Mouse (Mus musculus) erythroblast, embryonic 14.5 days (primary cell): Measurements from ENCODE around the gene Galnt9. TPM values are rescaled to one million over a fixed set of nuclear protein-coding genes. Genes with fewer than 3 reads are reported as not detected.

Source experiments
- H3K27me3 ChIP-seq: 2 replicates; pipeline ENCODE4 v1.6.1; 2012; ENCODE audit warnings: inconsistent platforms; ENCODE audit not compliant: control insufficient read depth
- H3K36me3 ChIP-seq: 2 replicates; pipeline ENCODE4 v1.6.1; 2012; ENCODE audit warnings: mild to moderate bottlenecking, inconsistent platforms; ENCODE audit not compliant: control insufficient read depth
- H3K4me1 ChIP-seq: 2 replicates; pipeline ENCODE4 v1.6.1; 2012; ENCODE audit warnings: inconsistent platforms; ENCODE audit not compliant: control insufficient read depth
- H3K4me3 ChIP-seq: replicated peaks from 2 replicates; pipeline ENCODE3; 2012; ENCODE audit warnings: moderate library complexity, mild to moderate bottlenecking, inconsistent platforms
- H3K9me3 ChIP-seq: 2 replicates; pipeline ENCODE4 v1.6.1; 2012; ENCODE audit warnings: low read length, inconsistent platforms, mixed read lengths; ENCODE audit not compliant: control insufficient read depth
- GATA1 ChIP-seq: IDR thresholded peaks from 2 replicates; pipeline ENCODE4 v1.6.1; 2012; ENCODE audit warnings: low read length, inconsistent platforms, mixed read lengths
- TAL1 ChIP-seq: IDR thresholded peaks from 3 replicates; pipeline ENCODE4 v1.6.1; 2012; ENCODE audit warnings: low read length, inconsistent platforms, mixed read lengths
- polyA plus RNA-seq: library from polyadenylated mRNA; stranded (reverse); fragments of >175 nt; gene quantifications from 2 replicates; pipeline ENCODE4 v1.2.3, GENCODE M21; 2012

Galnt9 gene
- polyA plus RNA-seq, 1 experiment = 0.04 TPM

DNA sequence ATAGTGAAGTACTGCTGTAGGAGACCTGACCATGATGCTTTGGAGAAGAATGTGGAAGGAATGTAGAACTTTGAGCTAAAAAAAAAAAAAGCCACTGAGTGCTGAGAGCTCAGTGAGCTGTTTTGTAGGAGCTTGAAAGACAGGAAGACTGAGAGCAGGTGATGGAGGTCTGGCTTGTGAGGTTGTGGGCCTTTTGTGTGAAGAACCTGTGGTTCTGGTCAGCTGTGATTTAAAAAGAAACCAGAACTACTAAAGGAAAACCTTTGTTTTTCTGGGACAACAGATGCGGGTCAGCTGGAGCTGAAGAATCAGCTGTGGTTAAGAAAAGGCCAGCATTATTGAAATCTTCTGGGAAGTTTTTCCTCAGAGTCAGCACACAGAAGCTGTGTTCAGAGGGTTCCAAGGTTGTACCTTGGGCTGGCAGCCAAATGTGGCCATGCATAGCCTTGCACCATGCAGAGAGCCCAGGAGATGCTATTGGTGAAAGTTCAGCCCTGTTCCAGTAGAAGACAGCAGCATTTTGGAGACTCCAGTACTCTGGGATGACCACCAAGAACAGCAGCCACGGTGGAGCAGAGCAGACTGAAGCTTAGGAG lies 85.5 kb downstream of the Galnt9 start:
- H3K4me3 ChIP-seq = no peak overlapping the region
- no peaks in the 10 kb centered on the region for H3K9me3 ChIP-seq
- no peaks in the 10 kb centered on the region for H3K4me1 ChIP-seq
- peaks cover 9% of the 10 kb centered on the region for H3K27me3 ChIP-seq
- no peak for TF ChIP-seq TAL1
- TF ChIP-seq GATA1 = no peak
- no peaks in the 10 kb centered on the region for H3K36me3 ChIP-seq

DNA sequence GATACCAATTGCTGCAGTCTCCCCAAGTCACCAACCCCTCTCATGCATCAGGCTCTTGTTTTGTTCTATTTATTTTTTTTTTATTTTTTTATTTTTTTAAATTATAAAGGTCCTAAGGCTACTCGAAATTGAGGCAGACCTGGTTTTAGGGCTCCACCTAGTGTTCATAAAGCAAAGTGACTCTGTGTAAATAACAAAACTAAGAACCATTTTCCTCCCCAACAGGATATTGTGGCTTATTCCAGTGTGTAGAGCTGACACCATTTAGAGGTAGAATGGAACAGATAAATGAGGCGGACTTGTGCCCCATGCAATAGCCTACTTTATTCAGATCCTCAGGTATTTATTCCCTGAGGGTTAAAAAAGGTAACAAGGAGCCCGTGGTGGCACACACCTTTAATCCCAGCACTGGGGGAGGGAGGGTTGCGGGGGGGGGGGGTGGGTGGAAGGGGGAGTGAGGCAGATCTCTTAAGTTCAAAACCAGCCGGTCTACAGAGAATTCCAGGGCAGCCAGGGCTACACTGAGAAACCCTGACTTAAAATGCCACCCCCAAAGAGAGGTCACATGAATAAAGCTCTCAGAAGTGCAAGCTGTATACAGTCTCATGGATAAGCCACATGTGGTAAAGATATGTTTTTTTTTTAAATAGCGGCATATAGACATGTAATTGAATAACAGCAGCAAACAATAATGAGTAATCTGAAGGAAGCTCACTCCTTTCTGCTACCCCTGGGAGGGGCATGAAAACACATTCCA lies 92.0 kb downstream of the Galnt9 start:
- Histone ChIP-seq H3K4me1 (peaks cover 1% of the 10 kb centered on the region; the same call in 1 of the 2 replicates), H3K36me3 (no peaks in the 10 kb centered on the region), H3K4me3 (no peak overlapping the region), H3K9me3 (no peaks in the 10 kb centered on the region), H3K27me3 (0 out of 2 replicates have a peak, but pooled peaks cover 2% of the 10 kb centered on the region)
- TF ChIP-seq TAL1 = no peak
- no peak for TF ChIP-seq GATA1

DNA sequence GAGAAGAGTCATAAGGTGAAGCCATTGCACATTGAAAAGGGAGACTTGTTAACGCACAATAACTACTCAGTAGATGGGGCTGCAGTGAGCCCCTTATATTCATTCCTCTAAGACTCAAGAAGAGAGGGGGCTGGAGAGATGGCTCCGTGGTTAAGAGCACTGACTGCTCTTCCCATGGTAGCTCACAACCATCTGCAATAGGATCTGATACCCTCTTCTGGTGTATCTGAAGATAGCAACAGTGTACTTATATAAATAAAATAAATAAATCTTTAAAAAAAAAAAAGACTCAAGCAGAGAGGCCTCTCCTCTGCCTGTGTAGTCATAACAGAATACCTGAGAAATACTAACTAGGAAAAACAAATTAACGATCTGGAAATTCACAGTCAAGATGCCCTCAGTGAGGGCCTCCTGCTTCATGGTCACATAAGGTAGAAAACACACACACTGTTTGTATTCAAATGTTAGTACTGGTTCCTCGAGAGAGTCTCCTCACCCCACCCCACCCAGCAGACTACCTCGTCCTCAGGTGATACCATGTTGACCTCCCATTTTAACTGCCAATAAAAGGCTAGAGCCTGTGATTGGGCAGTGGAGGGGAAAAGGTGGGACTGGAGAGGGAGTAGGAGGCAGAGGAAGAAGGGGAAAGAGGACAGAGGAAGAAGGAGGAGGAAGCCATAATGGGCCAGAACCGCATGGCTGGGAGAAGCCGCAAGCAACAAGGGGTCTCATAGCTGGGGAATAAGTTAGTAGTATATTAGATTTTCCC lies 94.3 kb downstream of the Galnt9 start:
- TF ChIP-seq TAL1 = no peak
- peaks cover 1% of the 10 kb centered on the region; the same call in 1 of the 2 replicates for H3K4me1 ChIP-seq
- 0 out of 2 replicates have a peak, but pooled peaks cover 2% of the 10 kb centered on the region for H3K27me3 ChIP-seq
- peaks cover 9% of the 10 kb centered on the region for H3K9me3 ChIP-seq
- H3K36me3 ChIP-seq = peaks cover 2% of the 10 kb centered on the region; the same call in 1 of the 2 replicates
- H3K4me3 ChIP-seq = no peak overlapping the region

DNA sequence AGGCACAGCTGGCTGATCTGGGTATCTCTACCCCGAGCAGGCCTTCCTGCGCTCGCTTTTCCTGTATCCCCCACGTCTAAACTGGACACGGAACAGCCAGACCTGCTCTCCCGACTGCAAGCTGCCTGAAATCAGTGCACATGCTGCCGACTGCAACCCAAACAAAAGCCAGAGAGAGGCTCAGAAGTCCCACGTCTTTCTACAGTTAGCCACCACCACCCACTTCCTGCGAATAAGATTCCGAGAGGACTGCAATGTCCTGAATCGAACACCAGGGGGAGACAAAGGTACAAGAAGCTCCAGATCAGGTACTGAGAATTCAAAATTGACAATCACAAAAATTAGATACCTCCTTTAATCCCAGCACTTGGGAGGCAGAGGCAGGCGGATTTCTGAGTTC lies 95.3 kb downstream of the Galnt9 start:
- no peaks in the 10 kb centered on the region for H3K27me3 ChIP-seq
- peaks cover 1% of the 10 kb centered on the region; the same call in 1 of the 2 replicates for H3K4me1 ChIP-seq
- TF ChIP-seq GATA1 (no peak), TAL1 (no peak)
- H3K9me3 ChIP-seq = peaks cover 9% of the 10 kb centered on the region
- H3K4me3 ChIP-seq = no peak overlapping the region
- peaks cover 3% of the 10 kb centered on the region for H3K36me3 ChIP-seq

DNA sequence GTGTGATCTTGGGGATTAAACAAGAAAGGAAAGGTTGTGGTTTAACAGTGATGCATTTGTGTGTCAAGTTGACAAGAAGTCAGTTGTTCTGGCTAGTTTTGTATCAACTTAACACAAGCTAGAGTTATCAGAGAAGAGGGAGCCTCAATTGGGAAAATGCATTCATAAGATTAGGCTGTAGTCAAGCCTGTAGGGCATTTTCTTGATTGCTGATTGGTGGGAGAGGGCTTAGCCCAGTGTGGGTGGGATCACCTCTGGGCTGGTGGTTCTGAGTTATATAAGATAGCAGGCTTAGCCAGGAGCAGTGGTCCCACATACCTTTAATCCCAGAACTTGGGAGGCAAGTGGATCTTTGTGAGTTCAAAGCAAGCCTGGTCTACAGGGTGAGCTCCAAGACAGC lies 102.2 kb downstream of the Galnt9 start:
- H3K36me3 ChIP-seq = peaks cover 70% of the 10 kb centered on the region

DNA sequence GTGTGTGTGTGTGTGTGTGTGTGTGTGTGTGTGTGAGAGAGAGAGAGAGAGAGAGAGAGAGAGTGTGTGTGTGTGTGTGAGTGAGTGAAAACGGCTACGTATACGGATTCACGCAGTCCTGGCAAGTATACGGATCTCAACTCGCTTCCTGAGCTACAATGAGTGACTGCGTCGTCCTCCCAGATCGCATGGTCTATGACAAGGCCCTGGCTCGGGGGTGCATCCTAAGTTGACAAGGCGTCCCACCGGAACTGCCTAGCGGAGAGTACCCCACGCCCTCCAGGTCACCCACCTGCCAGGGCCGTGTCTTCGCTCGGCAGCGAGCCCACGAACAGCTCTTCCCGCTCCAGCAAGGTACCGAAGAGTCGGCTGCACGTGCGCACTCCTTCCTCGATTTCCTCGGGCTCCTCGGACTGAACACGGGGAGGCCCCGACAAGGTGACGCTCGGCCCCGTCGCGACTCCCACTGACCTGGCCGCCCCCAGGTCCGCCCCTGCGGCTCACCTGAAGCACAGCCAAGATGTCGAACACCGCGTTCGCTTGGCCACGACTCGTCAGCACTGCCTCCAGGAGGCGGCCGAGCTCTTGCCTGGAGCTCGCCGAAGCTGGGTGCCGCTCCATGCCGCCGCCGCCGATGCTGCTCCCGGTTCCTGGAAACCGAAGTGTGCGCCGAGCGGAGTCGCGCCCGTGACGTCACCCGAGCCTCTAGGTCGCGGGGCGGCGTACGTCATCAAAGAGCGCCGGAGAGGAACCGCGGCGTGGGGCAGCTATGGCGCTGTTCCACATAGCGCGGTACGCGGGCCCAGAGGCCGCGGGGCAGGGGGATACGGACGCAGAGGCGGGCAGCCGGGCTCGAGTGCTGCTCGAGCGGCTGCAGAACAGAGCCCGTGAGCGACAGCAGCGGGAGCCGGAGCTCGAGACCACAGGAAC lies 108.8 kb downstream of the Galnt9 start, which contains the start of the genes Noc4l and Ddx51:
Gene Noc4l, minus strand, starts transcription at position 699 of the 930 bp plus-strand sequence.
Gene Ddx51, plus strand, starts transcription at position 733 of the 930 bp plus-strand sequence.
- peaks cover 54% of the 10 kb centered on the region for H3K4me1 ChIP-seq
- peaks cover 80% of the 10 kb centered on the region for H3K36me3 ChIP-seq
- no peaks in the 10 kb centered on the region for H3K9me3 ChIP-seq
- no peak for TF ChIP-seq TAL1
- no peak for TF ChIP-seq GATA1
- H3K27me3 ChIP-seq = no peaks in the 10 kb centered on the region
- H3K4me3 ChIP-seq = peak within 1 kb of the TSS; percentile 83

More for the DNA sequence above, 102.2 kb downstream of the Galnt9 start:
- H3K9me3 ChIP-seq = peaks cover 9% of the 10 kb centered on the region
- no peaks in the 10 kb centered on the region for H3K27me3 ChIP-seq
- H3K4me1 ChIP-seq = peaks cover 45% of the 10 kb centered on the region
- TF ChIP-seq TAL1 (no peak), GATA1 (no peak)
- H3K4me3 ChIP-seq = no peak overlapping the region

DNA sequence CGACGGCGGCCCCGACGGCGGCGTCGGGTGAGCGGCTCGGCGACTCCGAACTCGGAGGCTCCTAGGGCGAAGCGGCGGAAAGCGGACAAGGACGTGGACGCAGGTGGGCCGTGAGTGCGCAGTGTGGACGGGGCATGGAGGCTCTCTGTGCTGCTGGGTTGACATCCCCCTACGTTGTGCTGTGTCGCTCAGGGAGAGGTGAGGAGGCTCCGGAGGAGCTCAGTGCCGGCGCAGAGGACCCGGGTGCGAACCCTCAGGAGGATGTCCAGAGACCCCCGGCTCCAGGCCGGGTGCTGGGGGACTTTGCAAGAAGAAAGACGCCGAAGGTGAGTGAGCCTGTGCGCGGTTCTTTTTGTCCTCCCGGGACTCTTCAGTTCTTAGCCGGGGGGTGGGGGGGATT lies 109.5 kb downstream of the Galnt9 start:
- TF ChIP-seq TAL1 (no peak), GATA1 (no peak)
- Histone ChIP-seq H3K27me3 (no peaks in the 10 kb centered on the region), H3K4me3 (peak overlapping the region; percentile 83), H3K9me3 (no peaks in the 10 kb centered on the region), H3K4me1 (peaks cover 50% of the 10 kb centered on the region), H3K36me3 (peaks cover 80% of the 10 kb centered on the region)

DNA sequence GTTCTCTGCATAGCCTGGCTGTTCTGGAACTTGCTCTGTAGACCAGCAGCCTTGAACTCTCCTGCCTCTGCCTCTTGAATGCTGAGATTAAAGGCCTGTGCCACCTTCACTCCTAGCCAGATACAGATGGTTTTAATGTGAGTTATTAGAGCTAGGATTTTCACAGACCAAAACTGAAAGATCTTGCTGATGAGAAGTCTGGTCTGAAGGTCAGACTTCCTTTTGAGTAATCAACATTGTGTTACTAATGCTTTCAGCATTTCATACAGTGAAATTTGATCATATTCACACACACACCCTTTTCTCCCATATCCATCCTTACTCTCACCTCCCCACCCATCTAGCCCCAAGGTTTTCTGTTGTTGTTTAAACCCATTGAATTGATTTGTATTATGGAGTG lies 115.5 kb downstream of the Galnt9 start:
- TF ChIP-seq TAL1 = no peak
- H3K4me1 ChIP-seq = peaks cover 4% of the 10 kb centered on the region
- no peak overlapping the region for H3K4me3 ChIP-seq
- no peaks in the 10 kb centered on the region for H3K27me3 ChIP-seq
- peaks cover 97% of the 10 kb centered on the region for H3K36me3 ChIP-seq
- no peaks in the 10 kb centered on the region for H3K9me3 ChIP-seq
